Mouse (Mus musculus): ENCODE measurements at regions not wholly inside any gene's neighbourhood (a gene's known extent, or its start where the extent isn't known, plus 50 kb on each side); places are given as distances from the start of the nearest gene placed in this dataset.

GRCm38 (mm10) chr3:54604705-54605379 lies 87.8 kb upstream of the Supt20 start:
- Histone ChIP-seq H3K9ac (ENCODE audit: low read length) (no peak overlapping the region), H3K36me3 (ENCODE audit: control insufficient read depth, insufficient read depth, low read length) (no peaks in the 10 kb centered on the region), H3K27me3 (ENCODE audit: control insufficient read depth, insufficient read depth, low read length) (no peaks in the 10 kb centered on the region), H3K9me3 (ENCODE audit: control insufficient read depth, low read length) (no peaks in the 10 kb centered on the region), H3K4me1 (replicated peaks; ENCODE audit: control insufficient read depth, insufficient read depth) (no peaks in the 10 kb centered on the region), H3K27ac (replicated peaks) (no peak overlapping the region), H3K4me2 (replicated peaks; ENCODE audit: low read depth) (no peak overlapping the region), H3K4me3 (ENCODE audit: low read depth, low read length) (no peak overlapping the region)
- 79% methylated on average over 4 of the region's 4 CpGs for WGBS
- ATAC-seq (ENCODE audit: low FRiP score, low TSS enrichment) (no peak), DNase-seq (ENCODE audit: low spot score) (no peak)
- TF ChIP-seq CTCF (IDR thresholded peaks at IDR 0.05; ENCODE audit: low read depth) = no peak
- no peak for TF ChIP-seq EP300 (optimal IDR thresholded peaks at IDR 0.05)

DNA sequence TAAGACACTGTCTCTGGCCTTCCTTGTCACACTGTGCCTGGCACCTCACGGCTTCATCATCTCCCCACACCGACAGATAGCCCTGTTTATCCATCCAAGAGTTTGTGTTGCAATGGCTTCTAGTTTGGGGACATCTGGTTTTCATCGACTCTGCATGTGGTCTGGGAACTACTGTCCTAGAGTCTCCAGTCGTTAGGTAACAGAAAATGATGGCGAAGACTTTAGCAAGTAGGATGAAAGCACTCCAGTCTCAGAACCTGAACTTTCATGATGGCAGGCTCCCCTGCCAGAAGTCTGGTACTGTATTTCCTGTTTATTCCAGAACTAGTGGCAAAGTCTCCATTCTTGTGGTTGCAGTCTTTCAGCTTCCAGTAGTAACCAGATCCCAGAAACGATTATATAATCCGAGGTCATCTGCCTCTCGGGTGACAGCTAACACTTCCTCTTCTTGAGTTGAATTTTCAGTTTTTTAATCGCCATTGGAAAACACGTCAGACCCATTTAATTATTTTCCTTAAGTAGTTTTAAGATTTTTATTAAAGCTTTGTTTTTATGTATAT lies 81.1 kb upstream of the Supt20 start:
- 61% methylated on average over 10 of the region's 10 CpGs for WGBS
- TF ChIP-seq CTCF (IDR thresholded peaks at IDR 0.05; ENCODE audit: low read depth) (no peak), EP300 (optimal IDR thresholded peaks at IDR 0.05) (no peak)
- no peak overlapping the region for H3K27ac ChIP-seq (replicated peaks)
- H3K9me3 ChIP-seq (ENCODE audit: control insufficient read depth, low read length) = no peaks in the 10 kb centered on the region
- H3K27me3 ChIP-seq (ENCODE audit: control insufficient read depth, insufficient read depth, low read length) = no peaks in the 10 kb centered on the region
- DNase-seq (ENCODE audit: low spot score) (no peak), ATAC-seq (ENCODE audit: low FRiP score, low TSS enrichment) (no peak)
- H3K36me3 ChIP-seq (ENCODE audit: control insufficient read depth, insufficient read depth, low read length) = no peaks in the 10 kb centered on the region
- no peaks in the 10 kb centered on the region for H3K4me1 ChIP-seq (replicated peaks; ENCODE audit: control insufficient read depth, insufficient read depth)
- H3K4me2 ChIP-seq (replicated peaks; ENCODE audit: low read depth) = no peak overlapping the region
- H3K4me3 ChIP-seq (ENCODE audit: low read depth, low read length) = no peak overlapping the region
- no peak overlapping the region for H3K9ac ChIP-seq (ENCODE audit: low read length)

DNA sequence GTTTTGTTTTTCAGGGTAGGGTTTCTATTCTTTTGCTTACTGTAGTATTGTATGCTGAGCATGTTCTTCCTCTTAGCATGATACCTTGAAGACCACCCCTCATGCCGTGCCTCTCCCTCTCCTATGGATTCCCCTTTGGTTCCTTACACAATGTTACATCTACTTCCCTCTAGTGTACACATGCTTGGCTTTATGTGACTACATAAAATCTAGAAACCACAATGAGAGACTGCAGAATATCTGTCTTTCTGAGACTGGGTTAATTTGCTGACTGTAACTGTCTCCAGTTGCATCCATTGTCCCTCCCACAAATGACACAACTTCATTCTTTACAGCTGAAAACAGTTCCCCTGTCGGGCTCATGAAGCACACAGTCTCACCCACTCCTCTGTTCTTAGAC lies 78.8 kb upstream of the Supt20 start:
- ATAC-seq (ENCODE audit: low FRiP score, low TSS enrichment) (no peak), DNase-seq (ENCODE audit: low spot score) (no peak)
- Histone ChIP-seq H3K27ac (replicated peaks) (no peak overlapping the region), H3K4me1 (replicated peaks; ENCODE audit: control insufficient read depth, insufficient read depth) (no peaks in the 10 kb centered on the region), H3K4me2 (replicated peaks; ENCODE audit: low read depth) (no peak overlapping the region), H3K36me3 (ENCODE audit: control insufficient read depth, insufficient read depth, low read length) (no peaks in the 10 kb centered on the region), H3K4me3 (ENCODE audit: low read depth, low read length) (no peak overlapping the region), H3K9me3 (ENCODE audit: control insufficient read depth, low read length) (no peaks in the 10 kb centered on the region), H3K27me3 (ENCODE audit: control insufficient read depth, insufficient read depth, low read length) (no peaks in the 10 kb centered on the region), H3K9ac (ENCODE audit: low read length) (no peak overlapping the region)
- 66% methylated on average over 2 of the region's 2 CpGs for WGBS
- no peak for TF ChIP-seq EP300 (optimal IDR thresholded peaks at IDR 0.05)
- TF ChIP-seq CTCF (IDR thresholded peaks at IDR 0.05; ENCODE audit: low read depth) = no peak

GRCm38 (mm10) chr3:54617298-54617697 lies 75.3 kb upstream of the Supt20 start:
- no peak overlapping the region for H3K4me3 ChIP-seq (ENCODE audit: low read depth, low read length)
- WGBS = 94% methylated on average over 4 of the region's 4 CpGs
- H3K27ac ChIP-seq (replicated peaks) = no peak overlapping the region
- DNase-seq (ENCODE audit: low spot score) (no peak), ATAC-seq (ENCODE audit: low FRiP score, low TSS enrichment) (no peak)
- H3K4me1 ChIP-seq (replicated peaks; ENCODE audit: control insufficient read depth, insufficient read depth) = no peaks in the 10 kb centered on the region
- H3K4me2 ChIP-seq (replicated peaks; ENCODE audit: low read depth) = no peak overlapping the region
- no peak for TF ChIP-seq CTCF (IDR thresholded peaks at IDR 0.05; ENCODE audit: low read depth)
- TF ChIP-seq EP300 (optimal IDR thresholded peaks at IDR 0.05) = no peak
- H3K9me3 ChIP-seq (ENCODE audit: control insufficient read depth, low read length) = no peaks in the 10 kb centered on the region
- H3K36me3 ChIP-seq (ENCODE audit: control insufficient read depth, insufficient read depth, low read length) = no peaks in the 10 kb centered on the region
- no peaks in the 10 kb centered on the region for H3K27me3 ChIP-seq (ENCODE audit: control insufficient read depth, insufficient read depth, low read length)
- no peak overlapping the region for H3K9ac ChIP-seq (ENCODE audit: low read length)

DNA sequence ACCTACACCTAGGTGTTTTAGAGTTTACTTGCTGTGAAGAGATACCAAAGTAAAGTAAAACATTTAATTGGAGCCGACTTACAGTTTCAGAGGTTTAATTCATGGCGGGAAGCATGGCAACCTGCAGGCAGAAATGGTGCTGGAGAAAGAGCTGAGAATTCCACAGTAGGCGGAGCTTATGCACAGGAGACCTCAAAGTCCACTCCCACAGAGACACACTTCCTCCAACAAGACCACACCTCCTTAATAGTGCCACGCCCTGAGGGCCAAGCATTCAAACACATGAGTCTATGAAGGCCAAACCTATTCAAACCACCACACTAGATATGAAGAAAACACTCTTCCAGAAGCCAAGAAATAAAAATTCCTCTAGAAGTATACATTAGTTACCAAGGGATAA lies 74.3 kb upstream of the Supt20 start:
- no peak overlapping the region for H3K4me3 ChIP-seq (ENCODE audit: low read depth, low read length)
- 93% methylated on average over 4 of the region's 4 CpGs for WGBS
- no peak for DNase-seq (ENCODE audit: low spot score)
- H3K27me3 ChIP-seq (ENCODE audit: control insufficient read depth, insufficient read depth, low read length) = no peaks in the 10 kb centered on the region
- no peaks in the 10 kb centered on the region for H3K36me3 ChIP-seq (ENCODE audit: control insufficient read depth, insufficient read depth, low read length)
- TF ChIP-seq CTCF (IDR thresholded peaks at IDR 0.05; ENCODE audit: low read depth) (no peak), EP300 (optimal IDR thresholded peaks at IDR 0.05) (no peak)
- ATAC-seq (ENCODE audit: low FRiP score, low TSS enrichment) = no peak
- H3K4me1 ChIP-seq (replicated peaks; ENCODE audit: control insufficient read depth, insufficient read depth) = no peaks in the 10 kb centered on the region
- H3K9ac ChIP-seq (ENCODE audit: low read length) = no peak overlapping the region
- H3K27ac ChIP-seq (replicated peaks) = no peak overlapping the region
- no peaks in the 10 kb centered on the region for H3K9me3 ChIP-seq (ENCODE audit: control insufficient read depth, low read length)
- H3K4me2 ChIP-seq (replicated peaks; ENCODE audit: low read depth) = no peak overlapping the region

DNA sequence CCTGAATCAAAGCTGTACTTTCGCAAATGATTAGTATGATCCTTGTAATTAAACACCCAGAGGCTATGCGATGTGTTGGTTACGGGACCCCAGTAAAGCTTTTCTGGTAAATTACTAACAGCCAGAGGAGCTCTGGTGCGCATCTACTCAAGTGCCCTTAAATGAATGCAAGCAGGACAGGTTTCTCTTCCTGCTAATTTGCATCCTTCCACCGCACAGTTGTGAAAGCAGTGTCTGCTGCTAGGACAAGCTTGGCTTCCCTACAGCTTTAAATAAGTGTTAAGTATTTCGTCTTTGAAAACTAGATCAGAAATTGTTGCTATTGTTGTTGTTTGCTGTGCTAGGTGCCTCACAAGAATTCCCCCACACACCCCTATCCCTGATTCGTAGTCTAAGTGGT lies 62.4 kb upstream of the Supt20 start:
- 85% methylated on average over 7 of the region's 7 CpGs for WGBS
- no peak for TF ChIP-seq CTCF (IDR thresholded peaks at IDR 0.05; ENCODE audit: low read depth)
- no peak for TF ChIP-seq EP300 (optimal IDR thresholded peaks at IDR 0.05)
- Histone ChIP-seq H3K36me3 (ENCODE audit: control insufficient read depth, insufficient read depth, low read length) (no peaks in the 10 kb centered on the region), H3K4me1 (replicated peaks; ENCODE audit: control insufficient read depth, insufficient read depth) (no peaks in the 10 kb centered on the region), H3K4me2 (replicated peaks; ENCODE audit: low read depth) (no peak overlapping the region), H3K27ac (replicated peaks) (no peak overlapping the region), H3K27me3 (ENCODE audit: control insufficient read depth, insufficient read depth, low read length) (no peaks in the 10 kb centered on the region), H3K9me3 (ENCODE audit: control insufficient read depth, low read length) (0 out of 2 replicates have a peak, but pooled peaks cover 4% of the 10 kb centered on the region), H3K9ac (ENCODE audit: low read length) (no peak overlapping the region), H3K4me3 (ENCODE audit: low read depth, low read length) (no peak overlapping the region)
- DNase-seq (ENCODE audit: low spot score) = no peak
- ATAC-seq (ENCODE audit: low FRiP score, low TSS enrichment) = no peak
